Mouse (Mus musculus) bone marrow macrophage, adult 2 months (primary cell): ENCODE data around the gene Cab39. TPM values are rescaled to one million over a fixed set of nuclear protein-coding genes. Genes with fewer than 3 reads are reported as not detected.

Experiments used
- H3K27ac ChIP-seq: 2 replicates; pipeline ENCODE4 v1.5.1; 2012; ENCODE audit warnings: low read depth, low read length; ENCODE audit not compliant: insufficient read depth
- H3K4me1 ChIP-seq: 2 replicates; pipeline ENCODE4 v1.6.1; 2012; ENCODE audit warnings: low read length; ENCODE audit not compliant: control insufficient read depth, insufficient read depth
- H3K4me3 ChIP-seq: 2 replicates; pipeline ENCODE4 v1.5.1; 2012; ENCODE audit warnings: mild to moderate bottlenecking, low read length, moderate library complexity; ENCODE audit not compliant: insufficient read depth
- CTCF ChIP-seq: IDR thresholded peaks from 2 replicates; pipeline ENCODE4 v1.5.1; 2012; ENCODE audit warnings: low read depth, mild to moderate bottlenecking, low read length, moderate library complexity
- POLR2A ChIP-seq: IDR thresholded peaks from 2 replicates; pipeline ENCODE4 v1.6.1; 2012; ENCODE audit warnings: mild to moderate bottlenecking, low read depth, low read length, borderline replicate concordance
- polyA plus RNA-seq: library from polyadenylated mRNA; stranded (reverse); fragments of >200 nt; gene quantifications from 2 replicates; pipeline ENCODE4 v1.2.4, GENCODE M21; 2012; ENCODE audit not compliant: missing spikeins, insufficient read depth, insufficient read length

Gene Cab39
- polyA plus RNA-seq, 1 experiment, result 119 TPM

- peaks cover 48% of the 10 kb centered on the region for H3K4me1 ChIP-seq
- TF ChIP-seq CTCF (no peak), POLR2A (no peak)
- no peak overlapping the region for H3K27ac ChIP-seq
- no peak overlapping the region for H3K4me3 ChIP-seq
Observed at GRCm38 (mm10) chr1:85843291-85843863, 50.1 kb downstream of the Cab39 start.

GRCm38 (mm10) chr1:85844981-85845380 is 51.7 kb downstream of the Cab39 start:
- no peak overlapping the region for H3K27ac ChIP-seq
- no peak overlapping the region for H3K4me3 ChIP-seq
- no peak for TF ChIP-seq POLR2A
- H3K4me1 ChIP-seq, result peaks cover 34% of the 10 kb centered on the region

GRCm38 (mm10) chr1:85845476-85845875 is 52.2 kb downstream of the Cab39 start:
- H3K4me3 ChIP-seq, result no peak overlapping the region
- no peak for TF ChIP-seq POLR2A
- TF ChIP-seq CTCF, result no peak
- no peak overlapping the region for H3K27ac ChIP-seq
- H3K4me1 ChIP-seq, result peaks cover 30% of the 10 kb centered on the region

- no peak for TF ChIP-seq CTCF
- TF ChIP-seq POLR2A, result no peak
- Histone ChIP-seq H3K4me3 (no peak overlapping the region), H3K4me1 (peaks cover 9% of the 10 kb centered on the region), H3K27ac (no peak overlapping the region)
Observed at GRCm38 (mm10) chr1:85849016-85849415, 55.8 kb downstream of the Cab39 start.

- H3K4me1 ChIP-seq, result peaks cover 2% of the 10 kb centered on the region; the same call in 1 of the 2 replicates
- no peak for TF ChIP-seq CTCF
- H3K4me3 ChIP-seq, result no peak overlapping the region
- H3K27ac ChIP-seq, result no peak overlapping the region
Observed at GRCm38 (mm10) chr1:85850851-85851250, 57.6 kb downstream of the Cab39 start.

GRCm38 (mm10) chr1:85852996-85853689 is 59.9 kb downstream of the Cab39 start:
- TF ChIP-seq CTCF, result peak; percentile 99
- no peak for TF ChIP-seq POLR2A
- no peaks in the 10 kb centered on the region for H3K4me1 ChIP-seq

GRCm38 (mm10) chr1:85853865-85854264 is 60.6 kb downstream of the Cab39 start:
- no peak overlapping the region for H3K27ac ChIP-seq
- no peak overlapping the region for H3K4me3 ChIP-seq
- no peak for TF ChIP-seq CTCF
- TF ChIP-seq POLR2A, result no peak
- no peaks in the 10 kb centered on the region for H3K4me1 ChIP-seq

More at GRCm38 (mm10) chr1:85852996-85853689, 59.9 kb downstream of the Cab39 start:
- Histone ChIP-seq H3K4me3 (no peak overlapping the region), H3K27ac (no peak overlapping the region)

GRCm38 (mm10) chr1:85854475-85854874 is 61.2 kb downstream of the Cab39 start:
- Histone ChIP-seq H3K4me3 (no peak overlapping the region), H3K4me1 (no peaks in the 10 kb centered on the region), H3K27ac (no peak overlapping the region)
- TF ChIP-seq CTCF, result no peak
- TF ChIP-seq POLR2A, result no peak

GRCm38 (mm10) chr1:85856266-85856665 is 63.0 kb downstream of the Cab39 start:
- Histone ChIP-seq H3K27ac (no peak overlapping the region), H3K4me3 (no peak overlapping the region), H3K4me1 (no peaks in the 10 kb centered on the region)
- TF ChIP-seq CTCF, result no peak
- no peak for TF ChIP-seq POLR2A

- Histone ChIP-seq H3K4me3 (no peak overlapping the region), H3K27ac (no peak overlapping the region)
- TF ChIP-seq POLR2A (no peak), CTCF (no peak)
Observed at GRCm38 (mm10) chr1:85857261-85857754, 64.1 kb downstream of the Cab39 start.

GRCm38 (mm10) chr1:85864383-85864782 is 71.1 kb downstream of the Cab39 start:
- no peak overlapping the region for H3K27ac ChIP-seq
- H3K4me1 ChIP-seq, result no peaks in the 10 kb centered on the region
- TF ChIP-seq POLR2A (no peak), CTCF (no peak)
- H3K4me3 ChIP-seq, result no peak overlapping the region

More at GRCm38 (mm10) chr1:85857261-85857754, 64.1 kb downstream of the Cab39 start:
- H3K4me1 ChIP-seq, result no peaks in the 10 kb centered on the region
